ENCODE assay signal across 7 mouse cellular contexts in the genomic region with DNA sequence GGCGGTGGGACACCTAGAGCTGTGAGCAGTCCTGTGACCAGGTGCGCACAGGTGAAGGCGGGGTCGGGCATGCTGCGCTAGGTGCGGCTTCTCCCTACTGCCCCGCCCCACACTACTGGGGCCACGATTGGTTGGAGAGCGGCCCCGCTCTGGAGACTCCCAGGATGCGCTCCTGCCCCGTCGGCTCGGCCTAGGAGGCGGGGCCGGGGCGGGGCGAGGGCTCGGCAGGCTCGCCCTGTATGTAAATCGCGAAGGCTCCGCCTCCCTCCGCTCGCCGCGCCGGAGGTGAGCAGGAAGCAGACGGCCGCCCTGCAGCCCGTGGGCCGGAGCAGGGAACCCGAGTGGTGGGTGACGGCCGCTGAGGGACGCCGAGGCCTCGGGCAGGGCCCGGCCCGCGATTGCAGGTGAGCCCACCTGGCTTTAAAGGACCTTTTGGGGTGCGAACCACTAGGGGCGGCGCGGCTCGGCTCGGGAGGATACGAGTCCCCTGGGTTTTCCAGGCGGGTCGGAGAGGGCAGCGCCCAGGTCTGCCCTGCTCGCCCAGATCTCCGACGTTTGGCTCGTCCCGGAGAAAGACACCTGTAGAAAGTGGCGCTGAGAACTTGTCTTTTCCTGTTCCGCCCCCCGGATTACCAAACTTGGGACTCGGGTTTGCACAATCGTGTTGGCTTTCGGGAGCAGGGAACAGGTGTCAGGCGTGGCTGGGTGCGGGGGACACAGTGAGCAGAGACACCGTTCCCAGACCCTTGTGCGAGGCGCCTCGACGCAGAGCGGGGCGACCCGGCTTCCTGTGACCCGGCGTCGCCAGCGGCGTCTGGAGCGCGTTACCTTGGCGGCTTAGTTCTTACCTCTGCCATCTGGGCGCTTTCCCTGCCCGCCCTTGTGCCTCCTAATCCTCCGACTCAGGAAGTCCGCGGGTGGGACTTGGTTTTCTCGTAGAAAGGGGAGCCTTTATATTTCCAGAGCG. TPM values are rescaled to one million over a fixed set of nuclear protein-coding genes. Genes with fewer than 3 reads are reported as not detected.
A peak's percentile ranks its signal among the peaks of the same experiment; 100 is the strongest.
DNase-seq lines count a peak whose midpoint lies in the region; ATAC-seq and TF ChIP-seq lines count a peak whose summit lies in the region.

Gene Llgl2, plus strand, starts transcription at position 276 of the 967 bp plus-strand sequence.

- DNase-seq in WW6 (ENCODE audit: low read depth, low spot score): peak; percentile 93
- peak; percentile 88 for DNase-seq in cerebellum, adult 9-11 months
- peak; percentile 94 for DNase-seq in gastrocnemius, adult 2 months

- H3K4me2 ChIP-seq in hindbrain, embryonic 15.5 days: peak within 1 kb of the TSS; percentile 95
- peak within 1 kb of the TSS; percentile 93 for H3K4me2 ChIP-seq in limb, embryonic 12.5 days
- H3K4me2 ChIP-seq in midbrain, embryonic 13.5 days (replicated peaks): peak within 1 kb of the TSS; percentile 93

- intact Hi-C loops in gastrocnemius, adult 2 months (cut with DNase I): no loop called here

- peak within 1 kb of the TSS; percentile 39 for H3K9ac ChIP-seq in hindbrain, embryonic 15.5 days
- peak within 1 kb of the TSS; percentile 65 for H3K9ac ChIP-seq in limb, embryonic 12.5 days (replicated peaks)
- H3K9ac ChIP-seq in midbrain, embryonic 13.5 days (replicated peaks): peak within 1 kb of the TSS; percentile 69

- peak; percentile 22; the same call in 1 of the 2 replicates for TF ChIP-seq CTCF in gastrocnemius, adult 2 months (IDR thresholded peaks at IDR 0.05)
- no peak for TF ChIP-seq CTCF in small intestine, adult 2 months (IDR thresholded peaks at IDR 0.05; ENCODE audit: extremely low read depth, insufficient read length, insufficient replicate concordance, low read depth, low read length)

- H3K9me3 ChIP-seq in hindbrain, embryonic 15.5 days: no peaks in the 10 kb centered on the region
- no peaks in the 10 kb centered on the region for H3K9me3 ChIP-seq in limb, embryonic 12.5 days
- H3K9me3 ChIP-seq in midbrain, embryonic 13.5 days: no peaks in the 10 kb centered on the region

- TF ChIP-seq POLR2A in small intestine, adult 2 months (IDR thresholded peaks at IDR 0.05; ENCODE audit: low read depth, low read length): peak; percentile 83

- peak within 1 kb of the TSS; percentile 90 for H3K27ac ChIP-seq in gastrocnemius, adult 2 months
- no peak within 1 kb of the TSS for H3K27ac ChIP-seq in hindbrain, embryonic 15.5 days (replicated peaks)
- peak within 1 kb of the TSS; percentile 7; the same call in 1 of the 2 replicates for H3K27ac ChIP-seq in limb, embryonic 12.5 days
- no peak within 1 kb of the TSS for H3K27ac ChIP-seq in midbrain, embryonic 13.5 days
- peak within 1 kb of the TSS; percentile 91 for H3K27ac ChIP-seq in small intestine, adult 2 months (ENCODE audit: insufficient read depth, low read depth, low read length)

- H3K27me3 ChIP-seq in hindbrain, embryonic 15.5 days: peaks cover 47% of the 10 kb centered on the region
- peaks cover 38% of the 10 kb centered on the region for H3K27me3 ChIP-seq in limb, embryonic 12.5 days
- H3K27me3 ChIP-seq in midbrain, embryonic 13.5 days: peaks cover 67% of the 10 kb centered on the region
- no peaks in the 10 kb centered on the region for H3K27me3 ChIP-seq in small intestine, adult 2 months (ENCODE audit: control insufficient read depth, insufficient read depth, low read length)

- peaks cover 28% of the 10 kb centered on the region for H3K36me3 ChIP-seq in hindbrain, embryonic 15.5 days
- H3K36me3 ChIP-seq in limb, embryonic 12.5 days: peaks cover 34% of the 10 kb centered on the region
- H3K36me3 ChIP-seq in midbrain, embryonic 13.5 days: peaks cover 33% of the 10 kb centered on the region
- peaks cover 18% of the 10 kb centered on the region for H3K36me3 ChIP-seq in small intestine, adult 2 months (ENCODE audit: control insufficient read depth, insufficient read depth, low read length)

- peak within 1 kb of the TSS; percentile 76 for H3K4me3 ChIP-seq in gastrocnemius, adult 2 months
- H3K4me3 ChIP-seq in hindbrain, embryonic 15.5 days: peak within 1 kb of the TSS; percentile 55
- peak within 1 kb of the TSS; percentile 60 for H3K4me3 ChIP-seq in limb, embryonic 12.5 days (replicated peaks)
- peak within 1 kb of the TSS; percentile 59 for H3K4me3 ChIP-seq in midbrain, embryonic 13.5 days (replicated peaks)
- H3K4me3 ChIP-seq in small intestine, adult 2 months (ENCODE audit: low read depth, low read length): peak within 1 kb of the TSS; percentile 80

- ATAC-seq in hindbrain, embryonic 15.5 days (ENCODE audit: low FRiP score, low read depth): peak; percentile 79; the same call in 1 of the 2 replicates
- ATAC-seq in limb, embryonic 12.5 days (ENCODE audit: insufficient number of reproducible peaks, insufficient read depth, low FRiP score, low TSS enrichment, low read depth): peak; percentile 91
- peak; percentile 91 for ATAC-seq in midbrain, embryonic 13.5 days

- WGBS in hindbrain, embryonic 15.5 days: under 1% methylated on average over 86 of the region's 87 CpGs
- WGBS in limb, embryonic 12.5 days: under 1% methylated on average over 87 of the region's 87 CpGs
- WGBS in midbrain, embryonic 13.5 days: under 1% methylated on average over 87 of the region's 87 CpGs
- under 1% methylated on average over 87 of the region's 87 CpGs for WGBS in small intestine, adult 2 months

- peaks cover 12% of the 10 kb centered on the region for H3K4me1 ChIP-seq in hindbrain, embryonic 15.5 days (replicated peaks)
- H3K4me1 ChIP-seq in limb, embryonic 12.5 days (replicated peaks): peaks cover 21% of the 10 kb centered on the region
- peaks cover 13% of the 10 kb centered on the region for H3K4me1 ChIP-seq in midbrain, embryonic 13.5 days (replicated peaks)
- H3K4me1 ChIP-seq in small intestine, adult 2 months (ENCODE audit: control insufficient read depth, insufficient read depth, insufficient read length, low read length): peaks cover 11% of the 10 kb centered on the region

RNA-seq across cellular contexts. Expression of gene Llgl2, which starts in this region (rescaled TPM):
- 1 to 10 TPM; 8.3 to 9.8 TPM for total RNA-seq in gastrocnemius, adult 2 months (2021)
- 1.3 TPM in 2 replicates for polyA plus RNA-seq in hindbrain, embryonic 15.5 days (2015; fragmentation: Nextera tagmentation; extraction: Ambion mirVana)
- 5.2 and 6.3 TPM in 2 replicates for polyA plus RNA-seq in limb, embryonic 12.5 days (2016; fragmentation: Nextera tagmentation; extraction: Ambion mirVana)
- 0.66 and 0.76 TPM in 2 replicates for polyA plus RNA-seq in midbrain, embryonic 13.5 days (2015; fragmentation: Nextera tagmentation; extraction: Ambion mirVana)
- 140 and 268 TPM in 2 replicates for polyA plus RNA-seq in small intestine, adult 2 months (2012; rRNA removed)

Comparison
In these comparisons a context has a peak if more than half of its experiments do, and no peak if none do; other contexts are left out.
1. RNA of gene Llgl2 (polyA plus RNA-seq): 140 to 268 TPM in small intestine, adult 2 months; 5.2 to 6.3 TPM in limb, embryonic 12.5 days, 1.3 TPM in hindbrain, embryonic 15.5 days and 0.66 to 0.76 TPM in midbrain, embryonic 13.5 days; every median in the first group is over 10 times any median in the second.
2. Peak in ATAC-seq, H3K4me3 ChIP-seq, H3K9ac ChIP-seq and H3K4me2 ChIP-seq in midbrain, embryonic 13.5 days; RNA of the gene not detected or under 1 TPM.
3. H3K27ac ChIP-seq: peak in gastrocnemius, adult 2 months (single experiment), limb, embryonic 12.5 days (single experiment) and small intestine, adult 2 months (single experiment); none in hindbrain, embryonic 15.5 days (single experiment) and midbrain, embryonic 13.5 days (single experiment).
4. Peak in every context shown above with its lines, with median percentiles within 50 percentile points of each other: DNase-seq, H3K4me3 ChIP-seq, ATAC-seq, H3K4me2 ChIP-seq and H3K9ac ChIP-seq.